Mouse (Mus musculus) left cerebral cortex, adult 18-20 months (tissue): ENCODE measurements at regions not wholly inside any gene's neighbourhood (a gene's known extent, or its start where the extent isn't known, plus 50 kb on each side); places are given as distances from the start of the nearest gene placed in this dataset.
"Not testable (repeated sequence)": the region's sequence is repeated elsewhere in the genome, so short reads cannot be mapped to it uniquely, and the experiment has no call there.

Experiments used
- DNase-seq, 2 experiments: peaks; one replicate each; pipeline ENCODE4 v3.0.0; 2021 to 2022; ENCODE audit warnings: low spot score in 2 of 2, mixed read lengths in 1 of 2

- no peak for DNase-seq
These were observed 342.3 kb upstream of the Gm28363 start for GRCm38 (mm10) chr1:117354624-117355023.

DNA sequence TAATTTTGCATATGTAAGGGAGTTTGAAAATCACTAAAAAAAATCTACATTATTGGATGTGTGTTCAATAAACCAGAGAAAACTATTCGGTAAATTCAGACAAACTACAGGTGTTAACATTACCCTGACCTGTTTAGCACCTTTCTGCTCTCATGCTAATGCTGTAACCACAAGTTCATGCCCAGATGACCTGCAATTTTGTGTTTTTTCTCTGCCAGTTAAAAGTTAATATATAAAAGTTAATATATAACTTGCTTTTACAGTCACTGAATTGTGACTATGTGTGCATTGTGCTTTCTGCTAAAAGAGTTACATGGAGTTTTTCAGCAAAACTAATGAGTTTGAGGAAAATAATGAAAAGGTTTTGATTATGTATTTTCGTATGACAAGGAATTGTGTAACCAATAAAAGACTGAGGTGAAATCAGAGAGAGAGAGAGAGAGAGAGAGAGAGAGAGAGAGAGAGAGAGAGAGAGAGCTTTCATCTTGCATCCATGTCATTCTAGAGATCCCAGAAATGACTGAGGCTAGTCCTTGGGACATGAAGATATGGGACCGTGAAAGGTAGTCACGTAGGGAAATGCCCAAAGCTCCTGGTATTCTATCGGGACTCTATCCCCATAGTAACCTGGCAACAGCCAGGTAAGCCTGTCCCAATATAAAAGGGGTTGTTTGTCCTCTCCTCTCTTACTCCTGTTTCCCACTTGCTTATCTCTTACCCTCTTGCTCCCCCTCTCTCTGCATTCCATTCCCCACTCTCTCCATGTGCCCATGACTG lies 340.3 kb upstream of the Gm28363 start:
- DNase-seq, result no peak

GRCm38 (mm10) chr1:117364066-117364465 lies 332.9 kb upstream of the Gm28363 start:
- no peak for DNase-seq

GRCm38 (mm10) chr1:117412349-117412748 lies 284.6 kb upstream of the Gm28363 start:
- DNase-seq, result no peak

DNA sequence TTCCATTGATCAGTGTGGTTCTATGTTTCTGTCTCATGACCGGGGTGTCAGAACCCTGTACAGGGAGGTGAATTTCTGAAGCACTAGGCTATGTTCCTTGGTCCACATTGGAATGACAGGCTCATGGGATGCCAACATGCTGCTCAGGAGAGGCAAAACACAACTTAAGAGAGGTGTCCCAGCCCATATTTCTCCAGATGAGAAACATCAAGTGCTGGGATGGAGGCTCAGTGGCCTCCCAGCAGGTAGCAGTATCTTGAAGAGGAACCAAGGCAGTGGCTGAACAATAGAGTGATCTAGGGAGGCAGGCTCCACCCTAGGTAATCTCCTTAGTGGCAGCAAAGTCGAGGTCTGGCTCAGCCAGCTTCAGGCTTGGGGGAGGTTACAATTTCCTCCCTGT lies 239.2 kb upstream of the Gm28363 start:
- DNase-seq, result no peak

DNA sequence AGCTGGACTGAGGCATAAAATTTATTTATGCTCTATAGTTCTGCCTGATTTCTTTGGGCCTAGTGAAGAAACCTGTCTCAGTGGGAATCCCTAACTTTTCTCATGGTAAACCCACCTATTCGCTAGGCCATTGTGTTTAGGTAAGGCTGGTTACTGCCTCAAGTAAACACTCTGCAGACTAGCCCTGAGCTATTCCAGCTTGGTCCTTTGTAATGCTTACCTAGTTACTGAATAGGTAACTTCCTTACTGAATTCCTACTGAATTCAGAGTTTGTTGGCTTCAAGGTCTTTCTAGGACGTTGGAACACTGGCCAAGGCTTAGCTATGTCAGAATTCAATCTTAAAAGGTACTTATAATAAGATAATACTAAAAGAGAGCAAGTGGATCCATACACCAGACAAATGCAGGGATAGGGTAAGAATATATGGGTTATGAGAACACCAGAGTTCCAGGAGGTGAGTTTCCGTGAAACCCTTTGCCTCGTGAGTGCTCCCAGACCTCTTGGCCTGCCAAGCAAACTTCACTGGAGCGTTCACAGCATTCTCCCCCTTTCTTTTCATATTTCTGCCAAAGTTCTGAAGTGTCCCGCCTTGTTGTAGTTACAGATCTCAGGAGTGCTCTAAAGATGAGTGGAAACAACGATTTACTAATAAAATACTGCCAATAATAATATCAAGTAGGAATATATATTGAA lies 238.6 kb upstream of the Gm28363 start:
- DNase-seq, result not testable (repeated sequence)

GRCm38 (mm10) chr1:117459126-117459525 lies 237.8 kb upstream of the Gm28363 start:
- not testable (repeated sequence) for DNase-seq

DNA sequence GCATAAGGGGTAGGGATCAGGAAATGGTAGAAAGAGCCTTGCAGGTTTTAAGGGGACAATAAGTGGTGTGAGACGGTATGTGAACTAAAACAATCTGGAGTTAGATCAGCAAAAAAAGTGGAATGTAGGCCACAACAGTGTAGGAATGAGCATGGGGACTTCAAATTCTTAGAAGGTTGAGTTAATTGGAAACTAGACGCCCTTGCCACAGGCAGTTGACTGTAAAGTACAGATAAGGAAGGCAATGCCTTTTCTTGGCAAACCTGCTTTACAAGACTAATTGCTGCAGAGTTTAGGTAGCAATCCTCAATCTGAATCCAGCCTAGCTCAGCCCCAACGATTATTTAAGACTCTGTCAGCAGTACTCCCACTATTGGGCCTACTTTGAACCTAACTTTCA lies 206.8 kb upstream of the Gm28363 start:
- DNase-seq, result no peak

- DNase-seq, result no peak
These were observed 199.9 kb upstream of the Gm28363 start for GRCm38 (mm10) chr1:117497003-117497402.

GRCm38 (mm10) chr1:117519498-117520032 lies 177.4 kb upstream of the Gm28363 start:
- DNase-seq, result peak in 1 of 2 experiments; percentile 2
